Mouse (Mus musculus) liver, embryonic 11.5 days (tissue): ENCODE measurements around the gene Atp6v0d1. TPM values are rescaled to one million over a fixed set of nuclear protein-coding genes. Genes with fewer than 3 reads are reported as not detected.
"Not testable (repeated sequence)": the region's sequence is repeated elsewhere in the genome, so short reads cannot be mapped to it uniquely, and the experiment has no call there.

Source experiments
- ATAC-seq: fragments of 200-750 bp; cut with Nextera tagmentation; replicated peaks from 2 replicates; pipeline ENCODE4 v1.8.0; 2017; ENCODE audit warnings: moderate number of reproducible peaks, mild to moderate bottlenecking, moderate TSS enrichment, moderate library complexity; ENCODE audit not compliant: low FRiP score
- DNase-seq: peaks from one replicate; pipeline ENCODE4 v3.0.0-alpha.2; 2017; ENCODE audit warnings: low spot score
- H3K27ac ChIP-seq: fragments of 300-500 bp; sonication (generic); 2 replicates; pipeline ENCODE4 v1.5.1; 2014; ENCODE audit warnings: mild to moderate bottlenecking, low read depth, low read length, control low read depth
- H3K27me3 ChIP-seq: fragments of 300-500 bp; sonication (generic); replicated peaks from 2 replicates; pipeline ENCODE4 v1.6.1; 2014; ENCODE audit warnings: low read length, mixed read lengths; ENCODE audit not compliant: control insufficient read depth, insufficient read depth
- H3K36me3 ChIP-seq: fragments of 300-500 bp; sonication (generic); 2 replicates; pipeline ENCODE4 v1.6.1; 2014; ENCODE audit warnings: mild to moderate bottlenecking, low read length, moderate library complexity, mixed read lengths; ENCODE audit not compliant: control insufficient read depth, insufficient read depth
- H3K4me1 ChIP-seq: fragments of 300-500 bp; sonication (generic); replicated peaks from 2 replicates; pipeline ENCODE4 v1.6.1; 2014; ENCODE audit warnings: low read length, mixed read lengths; ENCODE audit not compliant: control insufficient read depth, insufficient read depth
- H3K4me2 ChIP-seq: fragments of 300-500 bp; sonication (generic); 2 replicates; pipeline ENCODE4 v1.6.1; 2014; ENCODE audit warnings: mild to moderate bottlenecking, control low read depth, moderate library complexity
- H3K4me3 ChIP-seq: fragments of 300-500 bp; sonication (generic); 2 replicates; pipeline ENCODE4 v1.5.1; 2014; ENCODE audit warnings: low read depth, low read length, control low read depth
- H3K9ac ChIP-seq: fragments of 300-500 bp; sonication (generic); 2 replicates; pipeline ENCODE4 v1.6.1; 2014; ENCODE audit warnings: low read depth, low read length, control low read depth
- H3K9me3 ChIP-seq: fragments of 300-500 bp; sonication (generic); 2 replicates; pipeline ENCODE4 v1.6.1; 2016; ENCODE audit warnings: low read length, inconsistent platforms, mixed read lengths; ENCODE audit not compliant: control insufficient read depth
- WGBS: fragments of 180-500 bp; shearing (Covaris S2); extraction: QIAGEN DNeasy Blood & Tissue Kit; methylation state at CpG from one replicate; pipeline ENCODE4 v1.1.7; 2014; 5-methylcytosine and 5-hydroxymethylcytosine counted together
- polyA plus RNA-seq: library from polyadenylated mRNA; unstranded; fragments of >200 nt; fragmentation: Nextera tagmentation; extraction: Ambion mirVana; gene quantifications from 2 replicates; pipeline ENCODE4 v1.2.1, GENCODE M21; 2014

Gene Atp6v0d1
- polyA plus RNA-seq, 1 experiment from 2014 or later: 74.2 TPM

DNA sequence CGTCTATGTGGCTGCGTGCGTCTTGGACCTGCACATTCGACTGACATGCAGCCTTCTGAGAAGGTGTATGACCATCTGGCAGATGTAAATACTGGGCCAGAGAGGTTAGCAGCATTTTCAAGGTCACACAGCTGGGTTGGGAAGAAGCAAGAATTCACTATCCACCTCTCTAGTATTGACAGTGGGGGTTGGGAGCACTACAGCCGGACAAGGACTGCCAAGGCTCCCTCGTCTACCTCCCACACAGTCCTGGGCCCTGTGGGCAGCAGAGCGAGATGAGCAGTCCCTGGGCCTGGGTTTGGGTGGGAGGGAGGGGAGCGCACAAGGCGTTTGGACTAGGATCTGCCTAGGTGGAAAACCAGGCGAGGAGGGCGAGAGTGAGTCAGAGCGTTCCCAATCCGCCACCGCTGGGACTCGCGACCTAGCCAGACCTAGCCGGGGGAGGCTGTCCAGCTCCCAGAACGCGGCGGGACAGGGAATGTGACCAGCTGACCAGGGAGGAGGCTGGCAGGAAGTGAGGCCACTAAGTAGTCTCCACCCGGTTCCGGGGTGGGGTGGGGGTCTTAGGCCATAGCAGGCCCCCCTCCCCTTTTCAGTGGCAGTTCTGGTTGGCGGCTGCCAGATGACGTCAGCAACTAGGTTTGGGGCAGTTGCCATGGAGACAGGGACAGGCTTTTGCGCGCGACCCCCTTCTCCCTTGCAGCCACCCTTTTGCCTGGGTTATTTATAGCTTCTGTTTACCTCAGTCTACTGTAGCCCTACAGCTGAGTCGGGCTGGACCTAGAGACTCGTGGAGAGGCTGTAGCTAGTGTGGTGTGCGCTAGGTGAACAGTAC is 40.6 kb upstream of the Atp6v0d1 start:
- Histone ChIP-seq H3K4me3 (peak overlapping the region; percentile 63), H3K36me3 (no peaks in the 10 kb centered on the region), H3K9me3 (no peaks in the 10 kb centered on the region), H3K9ac (peak overlapping the region; percentile 74), H3K27me3 (no peaks in the 10 kb centered on the region), H3K4me1 (peaks cover 44% of the 10 kb centered on the region), H3K4me2 (peak overlapping the region; percentile 97), H3K27ac (peak overlapping the region; percentile 69)
- ATAC-seq (peak; percentile 42), DNase-seq (peak; percentile 86)
- under 1% methylated on average over 30 of the region's 30 CpGs for WGBS

DNA sequence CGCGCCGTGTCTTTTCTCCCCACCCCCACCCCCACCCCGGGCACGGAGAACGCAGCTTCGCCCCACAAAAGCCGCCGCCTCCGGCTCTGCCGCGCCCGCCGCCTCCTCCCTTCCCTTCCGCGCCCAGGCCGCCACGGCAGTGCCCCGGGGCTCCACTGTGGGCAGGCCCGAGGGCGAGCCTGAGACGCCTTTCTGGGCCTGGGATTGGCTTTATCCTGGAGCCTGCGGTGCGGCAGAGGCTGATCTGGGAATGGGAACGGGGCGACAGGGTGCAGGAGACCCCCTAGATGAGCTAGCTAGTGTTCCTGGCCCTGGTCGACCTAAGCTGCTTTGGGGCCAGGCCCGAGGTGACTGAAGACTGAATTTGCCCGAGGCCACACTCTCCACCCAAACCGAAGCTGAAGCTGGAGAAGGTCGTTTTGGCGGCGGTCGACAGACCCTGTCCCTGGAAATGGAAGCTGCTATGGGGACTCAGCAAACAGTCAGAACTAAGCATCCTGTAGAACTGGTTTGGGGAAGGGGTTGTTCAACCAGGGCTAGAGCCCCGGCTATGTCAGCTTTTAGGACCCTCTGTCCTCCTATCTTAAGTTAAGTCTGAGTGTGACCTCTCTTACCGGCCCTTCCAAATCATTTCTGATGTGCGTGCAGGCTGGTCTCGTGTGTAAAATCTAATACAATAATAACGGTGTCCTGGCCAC is 39.8 kb upstream of the Atp6v0d1 start:
- peak; percentile 32 for ATAC-seq

GRCm38 (mm10) chr8:105604804-105605381 is 39.0 kb upstream of the Atp6v0d1 start, which contains the start of gene Ripor1:
Gene Ripor1, plus strand, starts transcription at chr8:105605255.
- Histone ChIP-seq H3K9ac (peak within 1 kb of the TSS; percentile 74), H3K36me3 (no peaks in the 10 kb centered on the region), H3K27me3 (no peaks in the 10 kb centered on the region), H3K4me2 (peak within 1 kb of the TSS; percentile 97), H3K9me3 (no peaks in the 10 kb centered on the region), H3K4me3 (peak within 1 kb of the TSS; percentile 63), H3K27ac (peak within 1 kb of the TSS; percentile 69), H3K4me1 (peaks cover 33% of the 10 kb centered on the region)
- under 1% methylated on average over 38 of the region's 42 CpGs for WGBS
- peak; percentile 76 for ATAC-seq
- peak; percentile 86 for DNase-seq

More for the DNA sequence above, 39.8 kb upstream of the Atp6v0d1 start:
- peak; percentile 62 for DNase-seq
- WGBS: under 1% methylated on average over 39 of the region's 39 CpGs
- Histone ChIP-seq H3K27me3 (no peaks in the 10 kb centered on the region), H3K4me1 (peaks cover 38% of the 10 kb centered on the region), H3K9me3 (no peaks in the 10 kb centered on the region), H3K4me3 (peak overlapping the region; percentile 63), H3K9ac (peak overlapping the region; percentile 74), H3K36me3 (no peaks in the 10 kb centered on the region), H3K4me2 (peak overlapping the region; percentile 97), H3K27ac (peak overlapping the region; percentile 69)

DNA sequence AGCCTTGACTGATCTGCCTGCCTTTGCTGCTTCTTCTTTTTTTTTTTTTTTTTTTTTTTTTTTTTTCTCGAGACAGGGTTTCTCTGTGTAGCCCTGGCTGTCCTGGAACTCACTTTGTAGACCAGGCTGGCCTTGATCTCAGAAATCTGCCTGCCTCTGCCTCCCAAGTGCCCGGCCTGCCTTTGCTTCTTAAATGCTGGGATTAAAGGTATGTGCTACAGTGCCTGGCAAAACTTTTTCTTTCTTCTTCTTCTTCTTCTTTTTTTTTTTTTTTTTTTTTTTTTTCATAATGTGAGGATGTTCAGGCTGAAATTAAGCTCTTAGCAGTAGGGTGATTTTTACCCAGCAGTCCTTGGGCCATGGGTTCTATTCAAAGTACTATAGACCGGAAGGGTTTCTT is 36.7 kb upstream of the Atp6v0d1 start:
- H3K4me2 ChIP-seq, H3K27ac ChIP-seq, H3K27me3 ChIP-seq, H3K9me3 ChIP-seq, ATAC-seq, H3K9ac ChIP-seq, DNase-seq, H3K36me3 ChIP-seq, H3K4me3 ChIP-seq: not testable (repeated sequence)
- H3K4me1 ChIP-seq: peaks cover 18% of the 10 kb centered on the region
- WGBS: 85% methylated on average over 2 of the region's 3 CpGs

DNA sequence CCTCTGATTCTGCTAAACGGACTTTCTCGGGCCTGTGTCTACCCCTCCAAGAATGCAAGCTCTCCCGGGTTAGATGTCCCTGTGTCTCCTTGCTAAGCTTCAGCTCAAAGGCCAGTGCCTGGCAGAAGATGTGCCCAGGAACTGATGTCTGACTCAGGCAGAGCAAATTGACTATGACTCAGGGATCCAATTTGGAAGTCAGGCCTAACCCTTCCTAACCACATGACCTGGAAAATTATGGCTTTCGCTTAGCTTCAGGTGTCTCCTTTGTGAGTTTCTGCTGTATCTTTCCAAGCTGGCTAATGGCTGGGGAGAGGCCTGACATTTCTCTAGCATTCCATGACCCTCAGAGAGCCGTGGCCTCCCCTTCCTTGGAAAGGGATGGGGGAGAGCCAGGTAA is 35.5 kb upstream of the Atp6v0d1 start:
- H3K9me3 ChIP-seq: no peaks in the 10 kb centered on the region
- no peaks in the 10 kb centered on the region for H3K36me3 ChIP-seq
- H3K4me3 ChIP-seq: no peak overlapping the region
- H3K9ac ChIP-seq: no peak overlapping the region
- ATAC-seq (no peak), DNase-seq (no peak)
- no peak overlapping the region for H3K4me2 ChIP-seq
- H3K27me3 ChIP-seq: no peaks in the 10 kb centered on the region
- WGBS: 73% methylated on average over 5 of the region's 5 CpGs
- H3K27ac ChIP-seq: no peak overlapping the region
- peaks cover 14% of the 10 kb centered on the region for H3K4me1 ChIP-seq

DNA sequence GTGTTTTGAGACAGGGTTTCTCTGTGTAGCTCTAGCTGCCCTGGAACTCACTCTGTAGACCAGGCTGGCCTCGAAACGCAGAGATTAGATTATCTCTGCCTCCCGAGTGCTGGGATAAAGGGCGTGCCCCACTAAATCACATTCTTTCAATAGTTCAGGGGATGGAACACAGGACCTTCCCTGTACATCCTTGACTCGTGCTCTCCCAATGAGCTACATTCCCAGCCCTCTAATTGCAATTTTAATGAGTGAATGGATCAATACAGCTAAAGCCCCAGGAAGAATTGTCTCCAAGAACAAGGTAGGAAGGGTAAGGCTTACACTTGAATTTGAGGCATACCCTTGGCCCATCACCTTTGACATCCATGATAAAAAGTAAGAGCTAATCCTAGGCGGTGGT is 32.9 kb upstream of the Atp6v0d1 start:
- Histone ChIP-seq H3K27ac (no peak overlapping the region), H3K9ac (no peak overlapping the region), H3K27me3 (peaks cover 3% of the 10 kb centered on the region), H3K36me3 (no peaks in the 10 kb centered on the region), H3K4me3 (no peak overlapping the region), H3K9me3 (no peaks in the 10 kb centered on the region), H3K4me1 (peaks cover 12% of the 10 kb centered on the region), H3K4me2 (no peak overlapping the region)
- WGBS: 69% methylated on average over 6 of the region's 6 CpGs
- DNase-seq: no peak
- no peak for ATAC-seq

GRCm38 (mm10) chr8:105596362-105597034 is 30.7 kb upstream of the Atp6v0d1 start:
- no peaks in the 10 kb centered on the region for H3K9me3 ChIP-seq
- DNase-seq (peak; percentile 76), ATAC-seq (peak; percentile 80)
- peak overlapping the region; percentile 38 for H3K4me3 ChIP-seq
- H3K4me2 ChIP-seq: peak overlapping the region; percentile 71
- no peak overlapping the region for H3K27ac ChIP-seq
- WGBS: 3% methylated on average over 14 of the region's 14 CpGs
- 0 out of 2 replicates have a peak overlapping the region, but pooled peaks have one; percentile 37 for H3K9ac ChIP-seq
- peaks cover 3% of the 10 kb centered on the region for H3K27me3 ChIP-seq
- H3K4me1 ChIP-seq: peaks cover 12% of the 10 kb centered on the region
- H3K36me3 ChIP-seq: no peaks in the 10 kb centered on the region
